Mouse (Mus musculus): Measurements from ENCODE around the gene Kif21b.

Gene Kif21b

DNA sequence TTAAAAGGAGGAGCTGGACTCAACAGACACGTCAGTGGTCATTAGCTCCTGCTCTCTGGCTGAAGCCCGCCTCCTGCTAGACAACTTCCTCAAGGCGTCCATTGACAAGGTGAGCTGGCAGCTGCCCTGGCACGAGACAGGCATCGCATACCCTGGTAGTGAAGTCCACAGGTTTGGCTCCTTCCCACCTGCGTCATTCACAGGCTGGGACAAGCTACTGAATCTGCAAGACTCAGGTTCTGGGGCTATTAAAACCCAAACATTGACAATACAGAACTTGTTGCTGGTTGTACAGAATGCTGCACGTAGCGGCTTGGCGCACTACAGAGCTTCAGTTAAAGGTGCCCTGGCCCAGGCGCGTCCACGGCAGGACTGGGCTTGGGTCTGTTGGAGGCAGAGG, 29.1 kb downstream of the Kif21b start:
- no peak for DNase-seq

DNA sequence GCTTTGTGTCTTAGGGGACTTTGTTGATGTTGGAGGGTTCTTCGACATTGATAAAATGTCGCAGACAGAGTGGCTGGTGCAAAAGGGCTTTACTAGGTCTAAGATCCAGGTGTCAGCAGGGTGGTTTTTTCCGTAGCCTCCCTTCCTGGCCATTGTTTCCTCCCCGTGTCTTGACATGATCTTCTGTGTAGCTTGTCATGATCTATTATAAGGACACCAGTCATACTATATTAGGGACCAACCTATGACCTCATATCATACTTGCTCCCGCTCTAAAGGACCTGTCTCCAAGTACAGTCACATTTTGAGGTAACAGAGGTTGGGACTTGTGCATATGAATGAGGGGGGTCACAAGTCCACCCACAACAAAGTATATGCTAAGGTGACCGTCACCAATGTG, 29.7 kb downstream of the Kif21b start:
- no peak for DNase-seq

DNA sequence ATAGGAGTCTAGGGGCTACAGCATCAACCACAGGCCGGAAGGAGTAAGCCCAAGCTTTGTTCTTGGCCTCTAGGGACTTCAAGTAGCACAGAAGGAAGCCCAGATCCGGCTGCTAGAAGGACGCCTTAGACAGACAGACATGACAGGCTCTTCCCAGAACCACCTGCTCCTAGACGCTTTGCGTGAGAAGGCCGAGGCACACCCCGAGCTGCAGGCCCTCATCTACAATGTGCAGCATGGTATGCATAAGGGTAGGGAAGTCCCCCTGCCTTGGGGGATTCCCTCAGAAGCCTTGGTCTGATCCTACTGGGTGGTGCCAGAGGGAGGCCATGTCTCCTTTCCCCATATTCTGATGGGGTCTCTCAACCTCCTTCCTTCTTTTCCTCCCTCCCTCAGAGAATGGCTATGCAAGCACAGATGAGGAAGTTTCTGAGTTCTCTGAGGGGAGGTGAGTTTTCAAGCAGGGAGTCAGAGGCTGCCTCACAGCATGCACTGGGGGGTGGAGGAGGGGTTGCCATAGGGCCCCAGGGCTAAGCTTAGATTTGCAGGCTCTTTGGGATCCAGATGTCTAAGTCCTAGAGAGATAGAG, 30.2 kb downstream of the Kif21b start:
- no peak for DNase-seq

DNA sequence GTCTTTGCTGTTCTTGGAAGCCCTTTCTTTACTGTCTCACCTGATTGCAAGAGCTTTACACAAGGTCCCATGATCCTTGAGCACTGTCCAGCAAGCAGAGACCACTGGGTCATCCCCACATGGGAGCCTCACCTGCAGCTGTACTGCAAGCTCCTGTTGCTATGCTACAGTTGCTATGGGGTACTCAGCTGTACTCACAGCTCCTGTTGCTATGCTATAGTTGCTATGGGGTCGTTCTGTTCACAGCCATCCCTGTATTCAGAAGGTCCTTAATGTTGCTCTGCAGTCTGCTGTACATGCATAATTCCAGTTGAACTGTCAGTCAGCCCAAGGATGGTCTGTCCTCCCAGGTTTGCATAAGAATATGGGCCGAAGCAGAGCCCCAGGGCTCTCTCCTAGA, 34.2 kb downstream of the Kif21b start:
- no peak for DNase-seq

DNA sequence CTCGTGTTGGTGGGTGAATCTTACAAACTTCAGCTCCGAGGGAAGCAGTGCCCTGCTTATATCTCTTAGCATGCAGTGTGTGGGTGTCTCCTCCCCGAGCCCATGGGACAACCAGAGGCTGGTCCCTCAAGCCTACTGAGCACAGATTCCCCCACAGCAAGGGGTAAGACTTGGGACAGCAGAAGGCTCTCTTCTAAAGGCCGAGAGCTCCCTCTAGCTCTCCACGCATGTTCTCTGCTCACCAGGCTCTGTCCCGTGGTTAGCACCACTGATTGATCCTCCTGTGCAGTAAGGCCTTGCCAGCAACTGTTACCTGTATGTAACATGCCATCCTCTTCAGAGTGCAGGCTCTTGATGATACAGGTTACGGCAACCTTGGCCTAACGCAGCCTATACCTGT, 36.5 kb downstream of the Kif21b start:
- no peak for DNase-seq

DNA sequence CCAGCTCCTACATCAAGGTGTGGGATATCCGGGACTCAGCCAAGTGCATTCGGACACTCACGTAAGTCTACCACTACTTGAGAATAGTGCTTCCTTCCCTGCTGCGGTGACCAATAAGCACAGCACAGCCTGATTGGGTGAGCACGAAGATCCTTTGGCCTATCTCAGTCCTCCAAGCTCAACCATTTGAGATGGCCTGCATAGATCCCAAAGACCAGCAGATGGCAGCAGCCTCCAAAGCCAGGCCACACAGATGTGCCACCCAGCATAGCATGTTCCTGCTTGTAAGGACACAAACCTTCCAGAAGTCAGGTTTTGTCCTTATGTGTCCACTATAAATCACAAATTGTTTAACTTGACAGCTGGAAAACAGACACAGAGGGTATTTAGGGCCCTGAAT, 38.9 kb downstream of the Kif21b start:
- DNase-seq, result peak; percentile 62

DNA sequence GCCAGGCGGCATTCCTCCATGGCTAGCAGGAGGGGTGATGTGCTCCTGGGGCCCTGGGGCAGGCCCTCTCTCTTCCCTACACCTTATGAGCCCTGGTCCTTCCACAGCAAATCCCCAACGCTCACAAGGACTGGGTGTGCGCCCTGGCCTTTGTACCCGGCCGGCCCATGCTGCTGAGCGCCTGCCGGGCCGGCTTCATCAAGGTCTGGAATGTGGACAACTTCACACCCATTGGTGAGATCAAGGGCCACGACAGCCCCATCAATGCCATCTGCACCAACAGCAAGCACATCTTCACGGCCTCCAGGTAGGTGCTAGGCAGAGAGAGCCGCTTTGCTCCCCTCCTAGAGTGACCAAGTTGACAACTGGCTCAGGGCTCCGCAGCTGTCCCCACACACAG, 41.5 kb downstream of the Kif21b start:
- DNase-seq, result no peak

DNA sequence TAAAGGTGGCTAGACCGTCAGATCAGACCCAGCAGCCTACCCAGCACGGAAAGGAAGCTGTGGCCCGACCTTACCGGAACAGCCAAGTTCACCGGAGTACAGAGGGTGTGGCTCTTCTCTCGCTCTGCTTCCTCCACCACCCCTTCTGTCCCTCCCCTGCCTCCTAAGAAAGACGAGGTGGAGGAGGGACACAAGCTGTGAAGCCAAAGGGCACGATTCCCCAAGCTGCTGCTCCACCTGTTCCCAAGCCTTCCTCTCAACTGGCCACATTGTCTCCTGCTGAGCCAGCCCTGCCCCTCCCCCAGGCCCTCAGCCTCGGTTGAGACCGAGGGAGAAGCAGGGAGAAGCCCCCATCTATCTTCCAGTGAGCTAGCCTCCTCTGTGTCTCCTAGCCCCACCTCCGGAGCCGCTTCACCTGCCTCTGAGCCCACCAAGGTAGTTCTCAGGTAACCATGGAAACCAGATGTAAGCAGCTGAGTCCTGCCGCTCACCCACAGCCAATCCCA, 43.0 kb downstream of the Kif21b start:
- no peak for DNase-seq

DNA sequence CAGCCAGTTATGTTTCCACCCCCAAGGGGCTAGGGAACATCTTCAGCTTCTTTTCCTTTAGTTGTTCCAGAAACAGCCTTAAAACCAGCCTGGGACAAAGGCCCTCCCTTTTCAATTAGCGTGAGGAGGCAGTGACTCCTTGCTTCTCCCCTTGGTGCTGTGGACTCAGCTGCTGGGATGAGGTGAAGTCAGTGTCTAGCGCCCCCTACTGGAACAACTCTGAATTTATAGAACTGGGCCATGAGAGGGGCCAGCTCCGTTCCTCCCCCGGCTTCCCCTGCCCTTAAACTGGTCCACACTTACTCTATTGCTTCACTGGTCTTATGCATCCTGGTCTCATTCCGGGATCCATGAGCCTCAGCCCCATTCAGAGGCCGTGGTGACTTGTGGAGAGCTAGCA, 44.0 kb downstream of the Kif21b start:
- DNase-seq, result no peak

DNA sequence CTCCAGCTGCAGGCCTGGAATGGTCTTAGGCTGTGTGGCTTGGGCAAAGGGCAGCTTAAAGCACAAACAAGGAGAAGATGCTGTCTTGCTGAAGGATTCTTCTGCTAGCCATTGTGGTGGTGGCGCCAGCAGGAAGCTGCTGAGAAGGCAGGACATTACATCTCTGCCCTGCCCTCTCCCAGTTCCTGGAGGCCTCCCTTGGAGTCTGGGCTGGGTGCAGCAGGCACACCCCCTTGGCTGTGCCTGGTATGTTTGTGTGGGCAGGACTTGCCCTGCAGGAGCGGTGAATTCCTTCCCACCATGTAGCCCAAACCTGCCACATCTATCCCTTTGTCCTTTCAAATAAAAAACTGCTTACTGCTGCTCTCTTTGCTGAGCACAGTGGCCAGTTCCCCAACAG, 45.9 kb downstream of the Kif21b start:
- no peak for DNase-seq

DNA sequence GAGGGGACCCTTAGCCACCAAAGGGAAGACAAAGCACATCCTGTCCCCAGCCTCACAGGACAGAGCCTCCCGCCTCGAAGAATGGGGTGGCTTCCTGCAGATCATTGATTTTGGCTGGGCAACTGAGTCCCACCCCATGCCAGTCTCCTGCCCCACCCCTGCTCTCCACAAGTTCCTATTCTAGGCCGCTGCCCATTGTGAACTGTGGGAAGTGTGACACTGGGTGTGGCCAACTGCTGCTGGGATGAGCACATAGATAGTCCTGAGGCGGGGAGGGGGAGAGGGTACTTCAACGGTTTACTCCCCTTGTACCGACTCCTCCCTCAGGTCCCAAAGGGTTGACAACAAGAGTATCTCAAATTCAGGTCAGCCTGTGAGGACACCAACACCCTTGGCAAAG, 47.6 kb downstream of the Kif21b start:
- no peak for DNase-seq

DNA sequence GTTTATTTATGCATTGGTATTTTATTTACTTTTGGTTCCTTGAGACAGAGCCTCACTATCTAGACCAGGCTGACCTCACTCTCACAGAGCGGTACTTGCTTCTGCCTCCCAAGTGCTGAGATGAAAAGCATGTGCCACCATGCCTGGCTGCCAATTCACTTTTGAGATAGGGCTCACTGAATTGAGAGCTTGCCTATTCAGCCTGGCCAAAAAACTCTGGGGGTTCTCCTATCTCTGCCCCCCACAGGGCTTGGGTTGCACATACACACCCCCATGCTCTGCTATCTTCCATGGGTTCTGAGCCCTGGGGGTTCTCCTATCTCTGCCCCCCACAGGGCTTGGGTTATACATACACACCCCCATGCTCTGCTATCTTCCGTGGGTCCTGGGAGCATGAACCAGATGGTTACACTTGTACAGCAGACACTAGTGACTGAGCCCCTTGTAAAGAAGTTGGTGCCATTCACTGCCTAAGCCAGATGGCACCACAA, 48.4 kb downstream of the Kif21b start:
- no peak for DNase-seq

DNA sequence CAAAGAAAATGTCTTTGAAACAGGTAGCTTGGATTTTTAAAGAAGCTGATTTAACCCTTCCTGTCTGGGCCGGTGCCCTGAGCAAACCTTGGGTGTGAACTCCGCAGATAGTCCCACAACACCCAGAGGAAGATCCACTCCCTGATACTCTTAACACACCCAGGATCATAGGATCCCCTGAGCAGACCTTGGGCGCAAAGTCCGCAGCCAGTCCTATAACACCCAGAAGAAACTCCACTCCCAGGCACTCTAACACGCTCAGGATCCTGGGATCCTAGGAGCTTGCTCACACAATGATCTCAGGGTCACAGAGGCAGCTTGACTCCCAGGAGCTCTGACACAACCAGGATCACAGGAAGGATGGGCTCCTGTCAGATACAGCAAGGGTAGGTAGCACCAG, 58.8 kb downstream of the Kif21b start:
- DNase-seq, result no peak

DNA sequence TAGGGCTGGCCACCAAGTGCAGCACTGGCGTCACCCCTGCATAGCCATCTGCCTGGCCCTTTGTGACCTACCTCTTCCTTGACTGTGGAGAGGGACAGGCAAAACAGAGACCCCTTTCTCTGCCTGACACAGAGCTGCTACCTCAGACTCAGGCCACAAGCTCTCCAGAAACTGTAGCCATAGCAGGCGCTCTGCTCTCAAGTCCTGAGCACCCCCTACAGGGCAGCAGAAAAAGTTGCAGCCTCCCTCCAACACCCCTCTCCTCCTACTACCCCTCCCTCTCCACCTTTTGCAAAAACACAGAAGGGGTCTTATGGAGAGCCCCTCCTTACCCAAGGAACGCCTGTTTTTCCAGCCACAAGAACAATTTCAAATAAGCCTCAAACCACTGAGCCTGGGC, 81.6 kb downstream of the Kif21b start, which contains the start of gene Mroh3:
TSS of gene Mroh3 (minus strand) at position 26 of the 400 bp plus-strand sequence.
- no peak for DNase-seq

DNA sequence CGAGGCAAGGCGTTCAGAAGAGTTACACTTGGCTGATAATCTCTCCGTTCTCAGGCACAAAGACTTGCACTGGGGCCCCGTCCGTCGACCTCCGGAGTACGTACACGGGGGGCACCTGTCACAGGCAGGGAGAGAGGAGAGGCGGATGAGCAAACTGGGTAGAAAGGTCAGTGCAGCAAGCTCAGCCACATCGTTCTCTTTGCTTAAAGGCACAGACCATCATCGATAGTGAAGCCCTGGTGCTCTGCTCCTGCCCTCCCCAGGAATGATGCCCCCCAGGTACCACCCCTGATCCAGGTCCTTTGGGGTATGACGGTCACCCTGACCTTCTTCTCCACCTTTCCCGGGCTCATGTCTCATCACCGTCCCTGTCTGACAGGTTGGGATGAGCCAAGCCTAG, 83.1 kb downstream of the Kif21b start:
- no peak for DNase-seq

DNA sequence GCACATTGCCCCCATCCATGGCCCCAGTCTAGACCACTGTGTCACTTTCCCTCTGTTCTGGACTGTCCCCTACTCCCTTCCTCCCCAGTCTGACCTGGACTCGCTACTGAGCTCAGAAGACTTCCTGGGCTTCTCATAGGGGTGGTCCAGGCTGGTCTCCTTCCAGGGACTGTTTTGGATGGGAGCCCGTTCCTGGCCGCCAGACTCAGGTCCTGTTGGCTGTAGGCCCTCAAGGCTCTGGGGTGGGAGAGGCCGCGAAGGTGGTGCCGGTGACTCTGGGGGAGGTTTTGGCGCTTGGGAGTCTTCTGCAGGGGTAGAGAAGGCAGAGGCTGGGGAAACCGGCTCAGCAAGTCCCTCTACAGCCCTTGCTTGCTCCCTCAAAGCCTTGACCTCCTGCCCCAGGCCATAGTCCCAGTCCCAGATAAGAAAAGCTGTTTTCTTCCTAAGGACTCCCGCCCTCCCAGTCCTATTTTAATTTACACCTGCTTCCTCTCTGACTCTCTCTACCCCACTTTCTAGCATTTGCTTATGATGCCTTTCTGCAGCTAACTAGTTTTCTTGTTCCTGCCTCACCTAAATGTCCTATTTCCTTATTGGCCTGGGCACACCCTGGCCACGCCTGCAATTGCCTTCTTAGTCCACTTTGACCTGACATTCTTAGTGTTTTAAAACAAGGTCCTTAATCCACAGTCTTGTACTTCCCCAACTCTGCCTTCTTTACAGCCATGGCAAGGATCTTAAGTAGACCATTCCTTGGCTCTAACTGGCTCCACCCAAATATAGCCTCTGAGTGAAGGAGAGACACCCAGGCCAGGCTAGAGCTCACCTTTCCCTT, 89.1 kb downstream of the Kif21b start:
- DNase-seq, result no peak

DNA sequence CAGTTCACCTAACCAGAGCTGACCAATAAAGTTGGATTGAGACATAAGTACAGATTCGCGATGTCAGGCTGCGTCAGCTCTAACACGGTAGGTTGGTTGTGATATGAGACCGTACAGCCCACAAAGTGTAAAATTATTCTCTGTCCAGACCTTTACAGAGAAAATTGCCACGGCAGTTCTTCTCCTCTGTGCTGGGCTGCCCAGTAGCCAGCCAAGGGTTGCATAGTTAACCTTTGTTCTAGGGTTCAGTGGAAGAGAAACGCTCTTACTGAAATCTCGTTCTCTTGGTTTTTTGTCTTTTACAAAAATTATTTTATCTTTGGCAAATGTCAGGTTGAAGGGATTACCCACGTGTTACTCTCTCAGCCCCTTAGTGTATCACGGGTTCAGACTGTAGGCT, 91.2 kb downstream of the Kif21b start:
- no peak for DNase-seq

DNA sequence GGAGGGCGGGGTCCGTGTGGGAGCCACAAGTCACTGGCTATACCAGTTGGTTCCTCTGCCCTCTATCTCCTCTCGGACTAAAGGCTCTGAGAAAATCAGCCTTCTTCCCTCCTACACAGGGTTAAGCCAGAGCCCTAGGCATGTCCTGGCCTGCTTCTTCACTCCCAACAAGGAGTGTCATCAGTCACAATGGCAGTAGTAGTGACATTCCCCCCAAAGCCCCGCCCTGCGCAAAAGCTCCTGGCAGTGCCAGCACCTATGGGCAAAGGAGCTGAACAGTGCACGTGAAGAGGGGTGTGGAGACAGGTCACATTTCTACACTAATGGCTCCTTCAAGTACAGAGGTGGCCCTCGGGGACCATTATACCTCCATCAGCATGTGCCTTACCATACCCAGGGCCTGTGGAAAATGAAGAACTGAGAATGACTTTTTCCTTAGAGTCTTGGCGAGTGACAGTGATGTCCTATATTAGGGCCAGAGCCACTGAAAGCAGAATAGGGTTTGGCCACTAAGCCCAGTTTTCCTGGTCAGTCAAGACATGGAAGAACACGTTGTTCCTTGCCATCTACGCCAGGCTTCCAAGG, 92.7 kb downstream of the Kif21b start:
- DNase-seq, result no peak

DNA sequence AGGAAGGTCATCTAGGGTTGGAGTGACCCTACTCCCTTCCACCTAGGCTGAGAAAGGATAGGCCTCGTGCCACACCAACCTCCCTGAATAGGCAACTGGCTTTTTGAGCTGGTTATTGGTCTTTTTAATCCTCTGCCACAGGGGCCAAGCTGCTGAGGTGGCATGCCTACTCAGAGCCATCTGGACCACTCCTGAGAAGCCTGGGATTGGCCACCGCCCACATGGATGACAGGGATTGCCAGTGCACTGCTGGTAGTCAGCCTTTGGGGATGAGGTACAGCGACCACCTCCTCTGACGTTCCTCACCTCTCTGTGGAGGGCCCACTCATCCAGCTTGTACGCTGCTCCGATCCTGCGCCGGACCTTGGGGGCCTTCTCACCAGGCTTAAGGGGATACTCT, 94.7 kb downstream of the Kif21b start:
- DNase-seq, result no peak

DNA sequence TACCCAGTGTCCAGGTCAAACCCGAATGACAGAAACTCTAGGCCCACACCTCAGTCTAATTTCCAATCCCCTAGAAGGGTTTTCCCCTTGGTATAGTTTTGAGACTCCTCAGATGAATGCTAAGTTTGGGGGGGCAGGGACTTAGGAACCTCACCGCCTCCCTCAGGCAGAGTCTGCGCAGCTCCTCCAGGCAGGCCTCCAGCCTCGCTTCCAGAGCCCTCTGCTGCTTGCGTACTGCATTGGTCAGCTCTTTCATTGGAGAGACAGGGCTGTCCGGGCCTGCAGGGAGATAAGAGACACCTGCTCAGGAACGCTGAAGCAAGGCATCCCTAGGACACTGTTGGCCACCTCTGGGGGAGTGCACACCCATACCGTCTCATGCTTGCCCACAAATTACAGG, 95.4 kb downstream of the Kif21b start:
- DNase-seq, result no peak
